Mouse (Mus musculus) T-helper 1 cell (primary cell): Measurements from ENCODE around the gene 1700001O22Rik.

ENCODE experiments used
- in situ Hi-C: fragments of 300-600 bp; cut with MboI, MseI; formaldehyde crosslinking; loops from one replicate; pipeline ENCODE4 v1.15.1; 2025; ENCODE audit warnings: high pct_unique_total_duplicates

1700001O22Rik gene

GRCm38 (mm10) chr2:30819873-30820272 is 16.4 kb upstream of the 1700001O22Rik start:
- in situ Hi-C loops = loop anchor here (10.0 to 25.0 kb wide), 2 partner anchors 885 to 1183 kb away; partner anchors contain the start of gene Gle1

- in situ Hi-C loops = loop anchor here (25.0 kb wide), 1 partner anchor 1179 kb away; no protein-coding TSS in a partner anchor
Measured at GRCm38 (mm10) chr2:30816383-30816782, 12.9 kb upstream of the 1700001O22Rik start.

- in situ Hi-C loops = loop anchor here (25.0 kb wide), 1 partner anchor 1173 kb away; no protein-coding TSS in a partner anchor
Measured at GRCm38 (mm10) chr2:30810573-30810972, 7.1 kb upstream of the 1700001O22Rik start.

- in situ Hi-C loops = loop anchor here (25.0 kb wide), 1 partner anchor 1172 kb away; no protein-coding TSS in a partner anchor
Measured at GRCm38 (mm10) chr2:30809503-30809902, 6.0 kb upstream of the 1700001O22Rik start.

GRCm38 (mm10) chr2:30808296-30808655 is 4.8 kb upstream of the 1700001O22Rik start:
- in situ Hi-C loops = loop anchor here (25.0 kb wide), 1 partner anchor 1171 kb away; no protein-coding TSS in a partner anchor

- in situ Hi-C loops = loop anchor here (25.0 kb wide), 1 partner anchor 1170 kb away; no protein-coding TSS in a partner anchor
Measured at GRCm38 (mm10) chr2:30807648-30808295, 4.3 kb upstream of the 1700001O22Rik start, which contains the start of gene Ntmt1. Gene Ntmt1 (plus strand): TSS chr2:30807826.

GRCm38 (mm10) chr2:30807147-30807647 is 3.7 kb upstream of the 1700001O22Rik start:
- in situ Hi-C loops = loop anchor here (25.0 kb wide), 1 partner anchor 1170 kb away; no protein-coding TSS in a partner anchor

- in situ Hi-C loops = loop anchor here (25.0 kb wide), 1 partner anchor 1169 kb away; no protein-coding TSS in a partner anchor
Measured at GRCm38 (mm10) chr2:30805983-30806382, 2.5 kb upstream of the 1700001O22Rik start.

- in situ Hi-C loops = loop anchor here (25.0 kb wide), 1 partner anchor 1164 kb away; no protein-coding TSS in a partner anchor
Measured at GRCm38 (mm10) chr2:30801067-30801852, 2.2 kb downstream of the 1700001O22Rik start.

GRCm38 (mm10) chr2:30800671-30801066 is 2.8 kb downstream of the 1700001O22Rik start:
- in situ Hi-C loops = loop anchor here (25.0 kb wide), 1 partner anchor 1163 kb away; no protein-coding TSS in a partner anchor

- in situ Hi-C loops = no loop called here
Measured at GRCm38 (mm10) chr2:30799456-30799855, 4.0 kb downstream of the 1700001O22Rik start.

- in situ Hi-C loops = no loop called here
Measured at GRCm38 (mm10) chr2:30796382-30796781, 7.1 kb downstream of the 1700001O22Rik start.

GRCm38 (mm10) chr2:30795889-30796275 is 7.6 kb downstream of the 1700001O22Rik start:
- in situ Hi-C loops = no loop called here

GRCm38 (mm10) chr2:30795271-30795888 is 8.1 kb downstream of the 1700001O22Rik start:
- in situ Hi-C loops = no loop called here

- in situ Hi-C loops = loop anchor here (5.0 kb wide), 1 partner anchor 357 kb away; no protein-coding TSS in a partner anchor
Measured at GRCm38 (mm10) chr2:30794179-30795108, 9.0 kb downstream of the 1700001O22Rik start.

GRCm38 (mm10) chr2:30792061-30792460 is 11.4 kb downstream of the 1700001O22Rik start:
- in situ Hi-C loops = loop anchor here (5.0 kb wide), 1 partner anchor 355 kb away; no protein-coding TSS in a partner anchor

GRCm38 (mm10) chr2:30787466-30787865 is 16.0 kb downstream of the 1700001O22Rik start:
- in situ Hi-C loops = no loop called here

GRCm38 (mm10) chr2:30784078-30784994 is 19.1 kb downstream of the 1700001O22Rik start:
- in situ Hi-C loops = loop anchor here (5.0 kb wide), 1 partner anchor 62 kb away; no protein-coding TSS in a partner anchor

- in situ Hi-C loops = loop anchor here (5.0 kb wide), 1 partner anchor 61 kb away; no protein-coding TSS in a partner anchor
Measured at GRCm38 (mm10) chr2:30783346-30783745, 20.1 kb downstream of the 1700001O22Rik start.
